Mouse (Mus musculus): ENCODE results near the gene Wnt2.
A peak's percentile ranks its signal among the peaks of the same experiment; 100 is the strongest.

Gene Wnt2

DNA sequence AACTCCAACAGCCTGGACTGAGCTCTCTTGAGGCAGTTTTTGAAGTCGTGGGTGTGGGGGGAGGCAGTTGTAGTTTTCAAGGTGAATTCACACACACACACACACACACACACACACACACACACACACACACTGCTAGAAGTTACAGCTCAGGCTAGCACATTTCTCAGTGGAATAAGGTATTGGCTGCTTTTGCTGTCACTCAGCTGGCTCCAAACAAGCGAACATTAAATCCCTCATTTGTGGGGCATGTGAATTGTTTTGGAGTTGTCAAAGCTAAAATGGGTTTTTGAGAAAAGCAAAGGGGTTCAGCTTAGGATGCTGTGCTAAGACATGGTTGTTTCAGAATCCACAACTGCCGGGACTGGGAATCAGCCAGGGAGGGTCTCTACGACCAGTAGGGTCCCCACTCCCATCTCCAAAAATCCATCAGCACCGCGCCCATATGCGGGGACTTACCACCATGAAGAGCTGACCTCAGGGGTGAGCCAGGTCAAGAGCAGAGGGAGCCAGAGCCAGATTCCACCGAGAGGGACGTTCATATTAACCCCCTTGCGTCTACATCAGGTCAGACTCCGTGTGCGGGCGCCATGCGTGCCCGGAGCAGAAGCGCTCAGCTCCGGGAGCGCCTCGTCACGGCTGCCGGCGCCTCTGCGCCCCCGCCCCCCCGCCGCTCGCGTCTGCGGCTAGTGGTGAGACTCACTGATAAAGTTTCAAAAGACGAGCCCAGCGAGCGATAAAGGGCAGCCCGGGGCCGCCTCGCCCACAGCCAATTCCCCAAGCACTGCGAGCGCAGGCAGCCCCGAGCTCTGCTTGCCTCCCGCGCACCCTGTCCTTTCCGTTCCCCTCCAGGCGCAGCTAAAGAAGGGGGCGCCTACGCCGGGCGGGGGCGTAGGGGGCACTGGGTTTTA, at the start of gene Wnt2:
Wnt2 (minus strand) TSS at position 840 of the 911 bp plus-strand sequence.
- no peak for DNase-seq (ENCODE audit: low spot score in 2 of 2)

DNA sequence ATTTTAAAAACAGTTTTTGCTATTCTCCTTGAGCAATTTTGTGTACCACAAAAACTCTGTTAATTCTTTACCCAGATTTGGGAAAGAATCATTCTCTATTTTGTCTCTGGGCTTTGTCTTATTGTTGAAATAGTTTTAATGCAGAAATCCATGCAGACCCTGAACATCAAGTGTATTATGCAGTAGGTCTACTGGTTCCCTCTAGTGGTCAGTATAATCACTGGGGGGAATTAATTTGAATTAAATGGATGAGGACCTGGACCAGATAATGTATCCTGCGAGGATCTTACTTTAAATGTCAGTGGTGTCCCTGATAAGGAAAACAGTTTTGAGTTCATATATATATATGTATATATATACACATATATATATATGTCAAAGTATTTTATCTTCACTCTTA, 48.2 kb upstream of the Wnt2 start:
- no peak for DNase-seq (ENCODE audit: low spot score in 2 of 2)

DNA sequence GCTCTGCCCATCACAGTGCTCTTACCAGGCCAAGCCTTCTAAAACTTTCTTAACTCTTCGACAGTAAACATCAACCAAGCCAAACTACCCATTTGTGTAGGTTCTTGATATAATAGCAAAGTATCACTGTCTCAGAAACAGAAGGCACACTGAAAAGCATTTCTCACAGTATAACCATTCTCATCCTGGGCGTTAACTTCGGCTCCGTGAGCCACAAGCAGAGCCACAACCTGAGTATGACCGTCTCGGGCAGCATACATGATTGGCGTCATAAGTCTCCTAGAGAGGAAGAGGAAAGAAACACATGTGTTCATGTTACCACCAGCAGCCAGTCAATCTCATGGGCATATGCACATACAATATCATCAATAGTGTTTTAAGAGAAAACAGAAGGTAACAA, 46.6 kb upstream of the Wnt2 start:
- DNase-seq (ENCODE audit: low spot score in 2 of 2) = no peak

DNA sequence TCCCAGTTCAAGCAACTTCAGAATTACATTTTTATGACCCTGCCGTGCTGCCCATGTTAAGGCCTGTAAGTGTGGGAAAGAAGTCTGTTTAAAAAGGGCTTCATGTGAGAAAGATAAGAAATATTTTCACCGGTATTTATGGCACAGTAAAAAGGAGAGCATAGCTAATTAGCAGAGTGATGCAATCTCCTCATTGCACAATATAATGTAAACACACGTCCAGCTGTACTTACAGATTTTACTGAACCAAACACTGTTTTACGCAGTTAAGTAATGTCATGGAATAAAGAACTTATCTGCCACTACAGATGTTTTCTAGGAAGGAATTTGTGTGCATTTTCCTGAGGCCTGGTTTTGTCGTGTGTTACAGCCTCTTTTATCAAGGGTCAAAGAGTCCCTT, 46.2 kb upstream of the Wnt2 start:
- DNase-seq (ENCODE audit: low spot score in 2 of 2) = no peak

DNA sequence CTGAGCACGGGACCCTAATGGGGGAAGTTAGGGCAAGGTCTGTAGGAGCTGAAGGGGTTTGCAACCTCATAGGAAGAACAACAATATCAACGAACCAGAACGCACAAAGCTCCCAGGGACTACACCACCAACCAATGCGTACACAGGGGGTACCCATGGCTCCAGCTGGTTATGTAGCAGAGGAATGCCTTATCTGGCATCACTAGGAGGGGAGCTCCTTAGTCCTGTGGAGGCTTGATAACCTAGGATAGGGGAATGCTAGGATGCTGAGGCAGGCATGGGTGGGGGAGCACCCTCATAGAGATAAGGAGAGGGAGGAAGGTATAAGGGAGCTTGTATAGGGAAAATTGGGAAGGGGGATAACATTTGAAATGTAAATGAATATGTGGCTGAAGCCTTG, 27.5 kb upstream of the Wnt2 start:
- DNase-seq (ENCODE audit: low spot score in 2 of 2) = no peak

DNA sequence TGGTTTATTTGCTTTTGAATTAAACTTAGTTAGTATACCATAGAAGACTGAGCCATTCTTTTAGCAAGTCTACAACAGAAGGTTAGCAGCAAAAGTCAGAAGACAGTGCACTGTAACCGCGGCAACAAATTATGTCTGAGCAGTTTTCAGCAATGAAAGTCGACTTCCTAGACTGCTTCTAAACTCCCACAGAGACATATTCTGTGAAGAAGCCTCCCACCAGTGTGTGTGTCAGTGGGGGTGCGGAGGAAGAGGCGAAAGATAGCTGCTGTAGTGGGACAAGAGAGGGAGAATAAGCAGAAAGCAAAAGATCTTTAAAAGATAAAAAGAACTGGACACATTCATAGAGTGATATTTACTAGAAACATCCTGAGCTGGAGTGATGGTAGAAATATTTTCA, 21.3 kb upstream of the Wnt2 start:
- DNase-seq (ENCODE audit: low spot score in 2 of 2) = peak in 1 of 2 experiments; percentile 18

DNA sequence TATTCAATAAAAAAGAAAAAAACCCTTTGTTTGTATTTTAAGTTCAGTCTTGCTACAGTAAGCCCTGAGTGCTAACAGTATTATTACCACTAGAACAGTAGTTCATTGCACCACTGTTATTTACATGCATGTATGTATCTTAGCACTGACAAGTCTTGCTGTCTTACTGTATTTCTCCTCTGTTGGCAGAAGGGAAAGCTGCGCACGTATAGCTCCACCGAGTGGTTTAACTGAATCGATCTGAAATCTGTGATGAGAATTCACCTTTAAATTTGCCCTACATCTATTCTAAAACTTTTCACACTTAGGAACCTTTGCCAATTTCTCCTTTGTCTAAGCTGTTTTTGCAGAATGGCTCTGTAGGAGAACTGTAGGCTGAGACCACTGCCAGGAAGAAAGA, 13.9 kb upstream of the Wnt2 start:
- no peak for DNase-seq (ENCODE audit: low spot score in 2 of 2)

DNA sequence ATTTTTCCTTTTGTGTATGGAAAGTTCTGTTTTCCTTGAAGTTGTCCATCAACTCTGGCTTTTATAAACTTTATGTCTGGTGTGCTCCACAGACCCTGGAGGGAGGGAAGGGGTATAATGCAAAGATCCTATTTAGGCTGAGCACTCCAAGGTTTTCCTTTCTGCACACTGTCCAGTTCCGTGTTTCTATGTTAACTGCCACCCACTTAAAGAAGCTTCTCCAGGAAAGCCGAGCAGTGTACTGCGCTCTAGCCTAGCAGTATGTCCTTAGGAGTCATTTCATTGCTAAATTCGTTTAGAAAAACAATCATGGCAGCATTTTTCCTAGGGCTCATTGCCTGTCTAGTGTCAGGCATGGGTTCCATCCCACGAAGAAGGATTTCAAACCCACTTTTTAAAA, 12.8 kb upstream of the Wnt2 start:
- no peak for DNase-seq (ENCODE audit: low spot score in 2 of 2)

DNA sequence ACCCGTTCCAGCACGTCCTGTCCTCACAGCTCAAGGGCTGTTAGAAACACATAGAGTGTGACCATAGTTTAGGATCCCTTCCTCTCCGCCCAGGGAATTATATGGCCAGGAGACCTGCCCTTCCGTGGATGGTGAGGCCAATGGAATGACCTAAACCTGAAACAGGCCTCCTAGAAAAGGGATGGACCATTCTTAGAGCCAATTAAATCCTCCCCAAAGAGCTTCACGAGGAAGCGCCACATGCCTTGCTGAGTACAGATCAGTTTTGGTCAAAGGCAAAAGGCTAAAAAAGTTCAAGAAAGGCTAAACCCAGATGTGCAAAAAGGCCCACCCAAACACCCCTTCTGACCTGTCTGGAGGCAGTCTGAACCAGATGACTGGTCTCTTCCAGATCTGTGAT, 1.9 kb upstream of the Wnt2 start:
- DNase-seq (ENCODE audit: low spot score in 2 of 2) = no peak

DNA sequence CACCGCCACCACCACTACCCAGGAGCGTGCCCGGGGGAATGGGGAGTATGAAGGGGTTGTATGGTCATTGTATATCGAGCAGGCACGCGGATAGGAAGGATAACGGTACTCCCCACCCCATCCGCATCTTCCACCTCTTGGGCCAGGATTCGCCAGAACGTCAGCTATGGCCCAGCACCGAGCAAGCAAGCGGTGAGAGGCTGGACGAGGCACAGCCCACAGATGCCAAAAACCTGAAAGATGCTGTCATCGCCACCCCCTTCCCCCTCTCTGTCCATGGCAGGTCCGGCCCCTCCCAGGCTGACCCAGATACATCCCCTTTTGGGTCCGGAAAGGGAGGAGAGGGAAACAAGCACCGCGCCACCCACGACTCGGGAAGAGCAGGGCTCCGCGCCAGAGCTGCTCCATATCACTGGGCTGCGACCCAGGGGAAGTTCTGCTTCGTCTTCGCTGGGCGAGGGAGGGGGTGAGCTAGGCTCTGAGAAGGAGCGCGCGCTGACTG, 1.2 kb upstream of the Wnt2 start:
- peak in 1 of 2 experiments; percentile 31 for DNase-seq (ENCODE audit: low spot score in 2 of 2)

DNA sequence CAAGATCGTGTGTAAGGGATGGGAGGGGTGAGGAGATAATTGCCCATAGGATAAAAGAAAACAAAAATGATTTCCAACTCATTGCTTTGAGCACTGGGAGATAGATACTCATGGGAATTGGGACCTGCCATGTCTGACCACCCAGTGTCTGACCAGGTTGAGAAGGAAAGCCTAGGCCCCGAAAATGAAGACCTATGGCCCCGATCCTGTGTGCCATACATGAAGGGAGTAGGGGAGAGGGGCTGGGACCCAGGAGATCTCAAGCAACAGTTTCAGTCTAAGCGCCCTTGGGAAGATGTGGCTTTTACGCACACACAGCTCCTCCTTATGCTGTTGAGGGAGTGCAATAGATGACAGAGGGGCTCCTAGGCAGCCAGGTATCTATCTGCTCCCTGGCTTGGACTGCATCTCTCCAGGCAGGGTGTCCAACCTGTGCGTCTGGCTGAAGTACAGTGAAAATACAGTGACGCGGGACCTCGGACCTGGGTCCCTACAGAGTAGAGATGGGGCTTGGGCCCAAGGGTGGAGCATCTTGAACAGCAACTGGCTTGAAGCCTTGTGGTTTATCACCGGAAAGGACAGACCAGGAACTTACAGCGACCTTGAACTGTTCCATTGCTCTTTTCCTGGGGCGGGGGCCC, 603 bp upstream of the Wnt2 start:
- DNase-seq (ENCODE audit: low spot score in 2 of 2) = no peak

DNA sequence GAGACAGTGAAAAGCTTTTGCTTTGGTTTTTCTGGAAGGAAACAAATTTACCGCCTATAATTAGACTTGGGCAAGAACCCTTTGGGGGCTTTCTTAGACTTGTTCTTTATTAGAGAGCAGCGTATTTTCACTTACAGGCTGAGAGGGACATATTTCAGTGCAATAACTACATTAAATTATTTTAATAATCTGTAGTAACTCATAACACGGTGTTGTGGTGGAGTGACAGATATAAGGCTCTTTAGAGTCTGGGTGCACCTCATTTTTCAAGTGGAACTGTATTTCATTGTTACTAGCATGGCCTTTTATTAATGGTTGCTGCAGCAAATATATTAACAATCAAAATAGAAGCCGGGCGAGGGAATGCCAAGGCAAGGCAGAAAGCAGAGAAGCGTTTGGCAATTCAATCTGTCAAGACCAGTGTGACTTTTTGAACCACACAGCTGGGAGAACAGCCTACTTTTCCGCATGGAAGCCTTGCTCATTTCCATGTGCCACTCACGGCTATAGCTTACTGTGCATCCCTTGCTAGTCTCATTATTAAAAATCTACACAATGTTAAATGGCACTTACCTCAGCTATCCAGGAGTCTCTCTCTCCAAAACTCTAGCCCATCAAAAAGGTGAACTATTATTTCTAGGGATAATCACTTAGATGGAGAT, 6.1 kb downstream of the Wnt2 start:
- DNase-seq (ENCODE audit: low spot score in 2 of 2) = no peak

DNA sequence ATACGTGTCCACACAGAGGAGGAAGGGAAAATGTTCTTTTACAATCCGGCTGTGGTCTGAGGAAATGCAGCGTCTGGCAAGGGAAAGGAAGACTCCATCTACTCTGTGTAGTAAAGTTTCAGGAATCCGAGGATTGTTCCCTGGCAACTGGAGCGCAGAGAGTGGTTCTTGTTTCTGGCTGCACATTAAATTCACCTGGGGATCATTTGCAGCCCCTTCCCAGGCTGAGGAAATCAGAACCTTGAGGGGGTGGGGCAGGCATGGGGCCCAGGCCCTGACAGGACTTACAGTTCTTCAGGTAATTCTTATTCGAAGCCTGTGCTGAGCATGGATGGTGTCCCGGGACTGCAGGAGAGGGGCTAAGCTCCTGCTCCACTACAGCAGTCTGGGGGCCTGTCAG, 17.0 kb downstream of the Wnt2 start:
- DNase-seq (ENCODE audit: low spot score in 2 of 2) = no peak

DNA sequence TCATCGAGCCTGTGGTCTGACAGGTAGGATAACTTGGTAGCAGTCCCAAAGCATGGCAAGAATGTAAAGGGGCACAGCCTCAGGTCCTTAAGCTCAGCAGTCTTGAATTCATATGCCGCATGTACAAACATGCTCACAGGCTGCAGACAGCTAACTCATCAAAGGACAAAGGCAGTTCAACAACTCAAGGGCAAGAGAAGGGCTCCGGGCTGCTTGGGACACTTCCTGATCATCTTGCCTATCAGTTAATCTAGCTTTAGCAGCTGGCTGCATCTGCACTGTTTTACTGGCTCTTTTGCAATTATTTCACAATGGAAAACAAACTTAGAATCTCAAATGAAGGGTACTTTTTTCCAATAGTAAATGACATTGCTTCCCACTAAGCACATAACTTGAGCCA, 23.0 kb downstream of the Wnt2 start:
- no peak for DNase-seq (ENCODE audit: low spot score in 2 of 2)

DNA sequence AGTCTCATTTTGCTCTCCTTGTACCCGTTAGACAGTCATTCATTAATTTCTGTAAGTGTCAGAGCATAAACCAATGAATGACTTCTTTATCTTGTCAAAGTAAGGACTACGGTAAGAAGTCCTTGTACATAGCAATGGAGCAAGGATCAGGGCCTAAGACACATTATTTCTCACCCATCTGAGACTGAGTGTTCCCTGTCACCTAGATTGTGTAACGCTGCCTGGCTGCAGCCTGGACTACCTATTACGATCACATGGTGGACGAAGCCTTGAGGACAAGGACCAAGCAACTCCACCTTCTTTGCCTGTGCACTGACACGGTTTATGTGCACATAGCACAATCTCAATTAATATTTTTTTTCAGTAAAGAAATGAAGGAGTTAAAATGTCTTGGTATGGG, 28.3 kb downstream of the Wnt2 start:
- DNase-seq (ENCODE audit: low spot score in 2 of 2) = no peak

DNA sequence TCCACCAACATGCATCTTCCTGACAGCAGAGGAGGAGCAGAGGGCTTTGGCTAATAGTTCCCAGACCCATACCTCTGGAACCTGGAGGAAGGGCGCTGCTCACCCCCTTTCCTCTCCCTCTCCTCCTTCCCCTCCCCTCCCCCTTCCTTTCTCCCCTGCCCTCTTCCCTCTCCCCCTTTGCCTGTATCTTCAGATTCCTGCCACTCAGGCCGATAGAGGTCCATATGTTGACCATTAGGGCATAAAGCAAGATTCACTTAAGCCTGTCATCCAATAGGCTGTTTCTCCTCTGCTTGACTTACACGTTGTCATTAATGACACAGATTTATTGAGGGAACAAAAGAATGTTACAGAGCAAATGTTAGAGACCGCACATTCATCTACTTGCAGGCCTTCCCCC, 31.9 kb downstream of the Wnt2 start:
- DNase-seq (ENCODE audit: low spot score in 2 of 2) = no peak

DNA sequence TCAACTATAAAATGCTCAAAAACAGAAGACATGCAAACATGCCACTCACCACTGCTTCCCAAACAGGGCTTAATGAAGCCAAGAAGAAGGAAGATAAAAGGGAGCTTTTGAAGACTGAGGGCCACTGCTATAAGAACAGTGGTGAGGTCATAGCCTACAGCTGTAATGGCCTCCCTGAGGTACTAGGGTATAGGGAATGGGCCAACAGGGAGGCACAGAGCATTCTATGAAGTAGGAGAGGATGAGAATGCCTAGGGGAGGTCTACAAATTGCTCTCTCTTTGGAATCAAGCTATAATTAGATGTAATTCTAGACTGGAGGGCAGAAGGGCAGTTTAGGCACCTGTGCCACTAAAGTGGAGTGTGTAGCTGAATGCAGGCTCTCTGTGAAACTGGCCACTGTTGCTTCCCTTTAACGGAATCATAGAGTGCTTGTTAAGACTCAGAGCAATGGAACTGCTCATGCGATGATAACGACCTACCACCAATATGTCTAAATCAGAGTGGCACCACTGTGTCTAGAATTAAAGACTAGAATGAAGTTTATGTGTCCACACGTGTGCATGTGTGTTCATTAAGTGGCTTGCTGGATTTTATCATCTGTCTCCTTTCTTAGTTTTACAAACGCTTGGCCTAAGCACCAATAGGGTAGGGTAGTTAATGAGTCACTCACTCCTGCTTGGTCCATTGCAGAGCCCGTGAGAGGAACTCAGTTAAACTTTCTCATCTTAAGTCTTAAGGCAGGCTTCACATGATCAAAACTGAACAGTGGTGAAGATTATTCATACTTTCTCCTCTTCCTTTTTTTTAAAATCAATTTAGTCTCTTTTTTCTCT, 35.2 kb downstream of the Wnt2 start:
- DNase-seq (ENCODE audit: low spot score in 2 of 2) = no peak

DNA sequence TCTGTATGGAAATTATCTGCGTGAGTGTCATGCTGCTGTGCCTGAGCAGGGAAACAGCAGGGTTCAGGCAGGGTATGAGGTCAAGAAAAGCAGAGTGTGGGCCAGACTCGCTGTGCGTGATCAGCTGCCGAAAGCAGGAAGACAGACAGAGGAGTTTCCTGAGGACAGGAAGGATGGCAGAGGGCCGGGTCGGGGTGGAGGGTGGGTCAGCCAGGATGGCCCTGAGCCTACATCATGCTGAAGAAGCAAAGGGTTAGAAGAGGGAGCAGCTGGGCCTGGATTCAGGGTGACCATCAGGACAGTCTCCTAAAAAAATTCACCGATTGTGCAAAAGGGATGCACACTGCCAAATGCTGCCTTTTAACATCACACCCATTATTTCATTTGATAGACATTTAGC, 38.8 kb downstream of the Wnt2 start:
- no peak for DNase-seq (ENCODE audit: low spot score in 2 of 2)

DNA sequence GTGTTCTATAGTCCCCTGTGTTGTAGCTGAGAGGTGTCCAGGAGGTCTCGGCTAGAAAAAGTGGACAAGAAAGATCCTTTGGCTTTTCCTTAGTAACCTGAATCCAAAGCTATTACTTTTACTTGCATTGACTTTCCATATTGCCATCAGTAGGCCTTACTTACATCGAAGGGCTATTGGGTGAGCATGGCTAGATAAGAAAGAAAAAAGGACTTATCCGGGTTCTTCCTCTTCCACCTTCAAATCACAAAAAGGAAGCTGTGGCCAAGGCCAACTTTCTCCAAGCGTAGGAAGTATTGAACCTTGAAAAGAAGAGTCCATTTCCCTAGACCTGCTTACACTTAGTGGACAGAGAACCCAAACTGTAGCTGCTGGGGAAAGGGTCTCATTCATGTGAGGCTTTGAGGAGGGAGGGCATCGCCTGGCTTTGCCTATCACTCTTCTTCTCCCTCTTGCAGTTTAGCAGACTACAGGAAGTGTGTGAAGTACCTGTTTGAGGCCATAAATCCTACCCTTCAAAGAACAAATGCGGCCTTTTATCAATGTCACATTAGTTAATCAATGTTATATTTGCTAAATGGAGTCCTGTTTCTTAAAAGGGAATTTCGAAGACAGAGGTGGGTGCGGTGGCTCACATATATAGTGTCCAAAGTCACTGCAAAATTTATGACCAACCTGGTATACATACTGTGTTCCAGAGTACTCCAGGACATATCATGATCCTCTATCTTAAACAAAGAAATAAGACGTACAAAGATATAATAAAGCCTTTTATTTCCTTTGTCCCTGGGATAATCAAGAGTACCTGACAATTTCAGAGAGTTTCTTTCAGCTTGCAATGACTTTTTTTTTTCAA, 40.0 kb downstream of the Wnt2 start:
- no peak for DNase-seq (ENCODE audit: low spot score in 2 of 2)

DNA sequence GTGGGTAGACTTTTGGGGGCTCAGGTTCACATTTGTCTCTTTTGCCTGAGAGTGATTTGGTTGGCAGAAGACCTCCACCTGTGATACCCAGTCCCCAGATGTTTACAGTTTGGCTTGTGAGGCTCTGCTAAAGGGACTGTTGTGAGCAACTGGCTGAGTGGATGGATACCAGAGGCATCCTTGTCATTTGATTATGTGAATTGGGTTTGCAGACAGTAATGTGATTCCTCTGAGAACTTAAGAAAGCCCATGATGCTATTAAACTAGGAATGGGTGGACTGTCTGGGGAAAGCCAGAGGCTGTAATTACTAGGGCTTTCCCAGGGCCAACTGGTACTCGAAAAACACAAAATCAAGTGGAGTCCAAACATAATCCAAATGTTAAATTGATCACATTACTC, 51.0 kb downstream of the Wnt2 start:
- no peak for DNase-seq (ENCODE audit: low spot score in 2 of 2)

DNA sequence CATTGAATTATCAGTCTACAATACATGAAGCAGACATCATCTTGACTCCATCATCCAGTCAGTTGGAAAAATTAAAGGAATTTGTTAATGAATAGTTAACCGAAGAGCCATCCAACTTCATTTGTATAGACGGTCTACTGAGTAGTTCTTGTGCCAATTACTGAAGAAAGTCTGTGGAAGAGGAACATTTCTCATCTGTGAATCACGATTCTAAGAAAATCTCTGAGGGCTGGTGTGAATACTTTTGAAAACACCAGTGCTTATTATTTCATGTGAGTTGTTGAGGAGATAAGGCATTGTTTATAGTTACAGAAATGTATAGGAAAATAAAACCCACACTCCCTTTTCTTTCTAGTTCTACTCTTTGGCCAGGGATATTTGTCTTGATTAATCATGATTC, 51.5 kb downstream of the Wnt2 start:
- no peak for DNase-seq (ENCODE audit: low spot score in 2 of 2)
